Mouse (Mus musculus) right cerebral cortex, postnatal 10 days (tissue): Measurements from ENCODE around the gene Gm3486.
"Not testable (repeated sequence)": the region's sequence is repeated elsewhere in the genome, so short reads cannot be mapped to it uniquely, and the experiment has no call there.

Experiments
- DNase-seq, 2 experiments: peaks; one replicate each; pipeline ENCODE4 v3.0.0; 2021; ENCODE audit warnings: low spot score in 2 of 2

The Gm3486 gene

DNA sequence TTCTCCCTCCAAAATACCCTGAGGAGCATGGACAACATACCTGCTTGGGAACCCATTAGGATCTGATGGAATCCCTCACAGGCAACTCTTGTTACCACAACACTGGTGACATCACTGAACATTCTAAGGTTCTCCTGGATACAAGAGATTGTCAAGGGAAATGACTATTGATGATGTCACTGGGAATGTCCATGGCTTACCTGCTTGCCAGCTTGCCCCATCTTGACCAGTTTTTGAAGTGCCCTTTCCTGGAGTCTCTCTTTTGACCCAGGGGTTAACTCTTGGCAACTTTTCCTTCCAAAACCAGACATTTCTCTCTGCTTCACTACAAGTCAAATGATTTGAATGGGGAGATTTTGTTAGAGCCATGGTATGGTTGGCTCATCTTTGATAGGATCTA, at the start of gene Gm3486:
TSS of gene Gm3486 (minus strand) at position 101 of the 400 bp plus-strand sequence.
- not testable (repeated sequence) for DNase-seq

DNA sequence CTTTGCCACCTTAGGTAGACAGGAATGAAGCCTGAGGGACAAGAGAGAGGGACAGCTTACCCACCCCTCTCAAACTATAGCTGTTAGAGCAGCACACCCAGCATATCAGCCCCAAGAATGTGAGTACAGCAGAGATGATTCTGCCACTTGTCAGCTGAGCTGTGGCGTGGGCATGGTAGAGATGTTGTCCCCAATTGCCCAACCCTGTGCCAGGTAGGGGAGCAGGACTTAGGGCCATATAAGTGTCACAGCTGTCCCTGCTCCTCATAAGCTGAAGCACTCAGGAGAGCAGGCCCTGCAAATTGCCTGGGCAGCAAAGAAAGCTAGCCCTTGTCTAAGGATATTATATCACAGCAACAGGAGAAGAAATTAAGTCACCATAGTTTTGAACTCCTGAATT, 35.4 kb upstream of the Gm3486 start:
- DNase-seq: not testable (repeated sequence)

DNA sequence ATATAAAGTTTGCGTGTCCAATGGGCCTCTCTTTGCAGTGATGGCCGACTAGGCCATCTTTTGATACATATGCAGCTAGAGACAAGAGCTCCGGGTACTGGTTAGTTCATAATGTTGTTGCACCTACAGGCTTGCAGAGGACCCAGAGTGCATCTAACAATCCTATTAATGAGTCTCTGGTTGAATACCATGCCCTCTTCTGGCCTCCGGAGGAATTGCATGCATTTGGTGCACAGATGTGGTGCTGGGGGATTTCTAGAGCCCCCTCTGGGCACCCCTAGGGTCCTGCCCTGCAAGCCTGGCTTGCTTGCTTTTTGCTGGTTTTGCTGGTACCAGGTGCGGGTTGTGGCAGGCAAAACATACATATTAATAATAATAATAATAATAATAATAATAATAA, 31.4 kb upstream of the Gm3486 start:
- not testable (repeated sequence) for DNase-seq

DNA sequence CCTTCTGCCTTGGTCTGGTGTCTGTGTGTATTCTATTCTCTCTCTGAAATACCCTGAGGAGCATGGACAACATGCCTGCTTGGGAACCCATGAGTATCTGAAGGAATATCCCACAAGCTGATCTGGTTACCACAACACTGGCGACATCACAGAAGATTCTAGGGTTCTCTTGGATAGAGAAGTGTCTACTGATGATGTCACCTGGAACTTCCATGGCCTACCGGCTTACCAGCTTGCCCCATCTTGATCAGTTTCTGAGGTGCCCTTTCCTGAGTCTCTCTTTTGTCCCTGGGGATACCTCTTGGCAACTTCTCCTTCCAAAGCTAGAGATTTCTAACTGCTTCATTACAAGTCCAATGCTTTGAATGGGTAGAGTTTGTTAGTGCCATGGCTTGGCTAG, 35.9 kb downstream of the Gm3486 start, which contains the start of gene Gm7954:
TSS of gene Gm7954 (minus strand) at position 101 of the 400 bp plus-strand sequence.
- DNase-seq: not testable (repeated sequence)
